Mouse (Mus musculus): ENCODE results near the gene Mboat1. TPM values are rescaled to one million over a fixed set of nuclear protein-coding genes. Genes with fewer than 3 reads are reported as not detected.

The Mboat1 gene
- polyA plus RNA-seq, 1 experiment from 2014 or later = 30.7 TPM

- H3K9ac ChIP-seq (replicated peaks; ENCODE audit: low read length) = no peak overlapping the region
- ATAC-seq (ENCODE audit: low FRiP score, low TSS enrichment) = 0 out of 2 replicates have a peak, but pooled peaks have one; percentile 42
- H3K9me3 ChIP-seq (ENCODE audit: low read length) = no peaks in the 10 kb centered on the region
- H3K36me3 ChIP-seq (ENCODE audit: insufficient read depth, low read length) = peaks cover 8% of the 10 kb centered on the region
- H3K4me2 ChIP-seq (replicated peaks; ENCODE audit: low read depth, low read length) = no peak overlapping the region
- no peaks in the 10 kb centered on the region for H3K27me3 ChIP-seq (ENCODE audit: insufficient read depth, low read length)
- no peak overlapping the region for H3K4me3 ChIP-seq (ENCODE audit: low read length)
- WGBS = 51% methylated on average over 5 of the region's 5 CpGs
- H3K4me1 ChIP-seq (ENCODE audit: insufficient read depth, low read length) = peaks cover 10% of the 10 kb centered on the region
- no peak overlapping the region for H3K27ac ChIP-seq (ENCODE audit: low read length)
These were observed 92.5 kb downstream of the Mboat1 start for GRCm38 (mm10) chr13:30228762-30229161.

GRCm38 (mm10) chr13:30229625-30230139 is 93.4 kb downstream of the Mboat1 start:
- WGBS = 87% methylated on average over 9 of the region's 9 CpGs
- no peak overlapping the region for H3K9ac ChIP-seq (replicated peaks; ENCODE audit: low read length)
- H3K4me2 ChIP-seq (replicated peaks; ENCODE audit: low read depth, low read length) = no peak overlapping the region
- H3K27me3 ChIP-seq (ENCODE audit: insufficient read depth, low read length) = no peaks in the 10 kb centered on the region
- H3K9me3 ChIP-seq (ENCODE audit: low read length) = no peaks in the 10 kb centered on the region
- no peak for ATAC-seq (ENCODE audit: low FRiP score, low TSS enrichment)
- peaks cover 10% of the 10 kb centered on the region for H3K4me1 ChIP-seq (ENCODE audit: insufficient read depth, low read length)
- H3K27ac ChIP-seq (ENCODE audit: low read length) = no peak overlapping the region
- no peak overlapping the region for H3K4me3 ChIP-seq (ENCODE audit: low read length)
- H3K36me3 ChIP-seq (ENCODE audit: insufficient read depth, low read length) = peaks cover 2% of the 10 kb centered on the region; the same call in 1 of the 2 replicates

GRCm38 (mm10) chr13:30235056-30235750 is 98.9 kb downstream of the Mboat1 start:
- Histone ChIP-seq H3K27me3 (ENCODE audit: insufficient read depth, low read length) (no peaks in the 10 kb centered on the region), H3K9me3 (ENCODE audit: low read length) (no peaks in the 10 kb centered on the region), H3K4me3 (ENCODE audit: low read length) (no peak overlapping the region), H3K27ac (ENCODE audit: low read length) (peak overlapping the region; percentile 46), H3K4me1 (ENCODE audit: insufficient read depth, low read length) (peaks cover 7% of the 10 kb centered on the region), H3K36me3 (ENCODE audit: insufficient read depth, low read length) (peaks cover 8% of the 10 kb centered on the region; the same call in 1 of the 2 replicates), H3K9ac (replicated peaks; ENCODE audit: low read length) (no peak overlapping the region), H3K4me2 (replicated peaks; ENCODE audit: low read depth, low read length) (no peak overlapping the region)
- peak; percentile 57; the same call in 1 of the 2 replicates for ATAC-seq (ENCODE audit: low FRiP score, low TSS enrichment)
- 47% methylated on average over 11 of the region's 11 CpGs for WGBS

- Histone ChIP-seq H3K9me3 (ENCODE audit: low read length) (no peaks in the 10 kb centered on the region), H3K27me3 (ENCODE audit: insufficient read depth, low read length) (no peaks in the 10 kb centered on the region), H3K27ac (ENCODE audit: low read length) (no peak overlapping the region), H3K9ac (replicated peaks; ENCODE audit: low read length) (no peak overlapping the region), H3K4me1 (ENCODE audit: insufficient read depth, low read length) (peaks cover 7% of the 10 kb centered on the region), H3K4me2 (replicated peaks; ENCODE audit: low read depth, low read length) (no peak overlapping the region), H3K36me3 (ENCODE audit: insufficient read depth, low read length) (peaks cover 16% of the 10 kb centered on the region; the same call in 1 of the 2 replicates), H3K4me3 (ENCODE audit: low read length) (no peak overlapping the region)
- ATAC-seq (ENCODE audit: low FRiP score, low TSS enrichment) = no peak
- 74% methylated on average over 6 of the region's 6 CpGs for WGBS
These were observed 103.1 kb downstream of the Mboat1 start for GRCm38 (mm10) chr13:30239396-30239795.

GRCm38 (mm10) chr13:30245573-30245972 is 109.3 kb downstream of the Mboat1 start:
- peaks cover 10% of the 10 kb centered on the region; the same call in 1 of the 2 replicates for H3K36me3 ChIP-seq (ENCODE audit: insufficient read depth, low read length)
- peaks cover 6% of the 10 kb centered on the region for H3K4me1 ChIP-seq (ENCODE audit: insufficient read depth, low read length)
- H3K27me3 ChIP-seq (ENCODE audit: insufficient read depth, low read length) = no peaks in the 10 kb centered on the region
- no peak overlapping the region for H3K4me3 ChIP-seq (ENCODE audit: low read length)
- WGBS = 80% methylated on average over 4 of the region's 4 CpGs
- no peaks in the 10 kb centered on the region for H3K9me3 ChIP-seq (ENCODE audit: low read length)
- H3K4me2 ChIP-seq (replicated peaks; ENCODE audit: low read depth, low read length) = no peak overlapping the region
- no peak for ATAC-seq (ENCODE audit: low FRiP score, low TSS enrichment)
- H3K9ac ChIP-seq (replicated peaks; ENCODE audit: low read length) = no peak overlapping the region
- no peak overlapping the region for H3K27ac ChIP-seq (ENCODE audit: low read length)

GRCm38 (mm10) chr13:30250341-30250905 is 114.1 kb downstream of the Mboat1 start:
- H3K4me2 ChIP-seq (replicated peaks; ENCODE audit: low read depth, low read length) = no peak overlapping the region
- 36% methylated on average over 5 of the region's 5 CpGs for whole genome bisulfite sequencing

GRCm38 (mm10) chr13:30251431-30251830 is 115.1 kb downstream of the Mboat1 start:
- H3K9me3 ChIP-seq (ENCODE audit: low read length) = no peaks in the 10 kb centered on the region
- H3K9ac ChIP-seq (replicated peaks; ENCODE audit: low read length) = no peak overlapping the region
- H3K27ac ChIP-seq (ENCODE audit: low read length) = no peak overlapping the region
- no peak for ATAC-seq (ENCODE audit: low FRiP score, low TSS enrichment)
- H3K4me3 ChIP-seq (ENCODE audit: low read length) = no peak overlapping the region
- H3K4me2 ChIP-seq (replicated peaks; ENCODE audit: low read depth, low read length) = no peak overlapping the region
- H3K4me1 ChIP-seq (ENCODE audit: insufficient read depth, low read length) = peaks cover 16% of the 10 kb centered on the region
- 72% methylated on average over 3 of the region's 3 CpGs for WGBS
- no peaks in the 10 kb centered on the region for H3K27me3 ChIP-seq (ENCODE audit: insufficient read depth, low read length)
- no peaks in the 10 kb centered on the region for H3K36me3 ChIP-seq (ENCODE audit: insufficient read depth, low read length)

More at GRCm38 (mm10) chr13:30250341-30250905, 114.1 kb downstream of the Mboat1 start:
- Histone ChIP-seq H3K27me3 (ENCODE audit: insufficient read depth, low read length) (no peaks in the 10 kb centered on the region), H3K9me3 (ENCODE audit: low read length) (no peaks in the 10 kb centered on the region), H3K27ac (ENCODE audit: low read length) (no peak overlapping the region), H3K36me3 (ENCODE audit: insufficient read depth, low read length) (no peaks in the 10 kb centered on the region), H3K4me1 (ENCODE audit: insufficient read depth, low read length) (peaks cover 16% of the 10 kb centered on the region), H3K9ac (replicated peaks; ENCODE audit: low read length) (no peak overlapping the region), H3K4me3 (ENCODE audit: low read length) (no peak overlapping the region)
- 0 out of 2 replicates have a peak, but pooled peaks have one; percentile 18 for ATAC-seq (ENCODE audit: low FRiP score, low TSS enrichment)

GRCm38 (mm10) chr13:30252692-30253091 is 116.4 kb downstream of the Mboat1 start:
- no peak overlapping the region for H3K27ac ChIP-seq (ENCODE audit: low read length)
- no peak overlapping the region for H3K9ac ChIP-seq (replicated peaks; ENCODE audit: low read length)
- no peak for ATAC-seq (ENCODE audit: low FRiP score, low TSS enrichment)
- no peaks in the 10 kb centered on the region for H3K9me3 ChIP-seq (ENCODE audit: low read length)
- no peaks in the 10 kb centered on the region for H3K27me3 ChIP-seq (ENCODE audit: insufficient read depth, low read length)
- WGBS = 35% methylated on average over 3 of the region's 3 CpGs
- no peak overlapping the region for H3K4me3 ChIP-seq (ENCODE audit: low read length)
- H3K36me3 ChIP-seq (ENCODE audit: insufficient read depth, low read length) = no peaks in the 10 kb centered on the region
- no peak overlapping the region for H3K4me2 ChIP-seq (replicated peaks; ENCODE audit: low read depth, low read length)
- peaks cover 16% of the 10 kb centered on the region for H3K4me1 ChIP-seq (ENCODE audit: insufficient read depth, low read length)

GRCm38 (mm10) chr13:30253636-30254264 is 117.5 kb downstream of the Mboat1 start:
- Histone ChIP-seq H3K27ac (ENCODE audit: low read length) (peak overlapping the region; percentile 34; the same call in 1 of the 2 replicates), H3K9me3 (ENCODE audit: low read length) (no peaks in the 10 kb centered on the region), H3K4me2 (replicated peaks; ENCODE audit: low read depth, low read length) (no peak overlapping the region), H3K9ac (replicated peaks; ENCODE audit: low read length) (no peak overlapping the region), H3K36me3 (ENCODE audit: insufficient read depth, low read length) (no peaks in the 10 kb centered on the region), H3K4me3 (ENCODE audit: low read length) (no peak overlapping the region), H3K27me3 (ENCODE audit: insufficient read depth, low read length) (no peaks in the 10 kb centered on the region), H3K4me1 (ENCODE audit: insufficient read depth, low read length) (peaks cover 18% of the 10 kb centered on the region)
- WGBS = 30% methylated on average over 5 of the region's 5 CpGs
- ATAC-seq (ENCODE audit: low FRiP score, low TSS enrichment) = peak; percentile 57; the same call in 1 of the 2 replicates

Measured in kidney, embryonic 16.5 days (tissue).